Mouse (Mus musculus): ENCODE measurements around the gene Shq1.

GRCm38 (mm10) chr6:100652535-100652934, 18.4 kb downstream of the Shq1 start:
- no peak for TF ChIP-seq CTCF (IDR thresholded peaks at IDR 0.05; ENCODE audit: control insufficient read depth, insufficient read depth, insufficient replicate concordance, low read depth, low read length)
- TF ChIP-seq POLR2A (IDR thresholded peaks at IDR 0.05; ENCODE audit: control insufficient read depth, low read depth, low read length): no peak

All from testis, adult 2 months (tissue).